Mouse (Mus musculus): ENCODE data around the gene Lrrc8d. TPM values are rescaled to one million over a fixed set of nuclear protein-coding genes. Genes with fewer than 3 reads are reported as not detected.
A peak's percentile ranks its signal among the peaks of the same experiment; 100 is the strongest.

Gene Lrrc8d
- polyA plus RNA-seq, 1 experiment = 34.4 TPM

DNA sequence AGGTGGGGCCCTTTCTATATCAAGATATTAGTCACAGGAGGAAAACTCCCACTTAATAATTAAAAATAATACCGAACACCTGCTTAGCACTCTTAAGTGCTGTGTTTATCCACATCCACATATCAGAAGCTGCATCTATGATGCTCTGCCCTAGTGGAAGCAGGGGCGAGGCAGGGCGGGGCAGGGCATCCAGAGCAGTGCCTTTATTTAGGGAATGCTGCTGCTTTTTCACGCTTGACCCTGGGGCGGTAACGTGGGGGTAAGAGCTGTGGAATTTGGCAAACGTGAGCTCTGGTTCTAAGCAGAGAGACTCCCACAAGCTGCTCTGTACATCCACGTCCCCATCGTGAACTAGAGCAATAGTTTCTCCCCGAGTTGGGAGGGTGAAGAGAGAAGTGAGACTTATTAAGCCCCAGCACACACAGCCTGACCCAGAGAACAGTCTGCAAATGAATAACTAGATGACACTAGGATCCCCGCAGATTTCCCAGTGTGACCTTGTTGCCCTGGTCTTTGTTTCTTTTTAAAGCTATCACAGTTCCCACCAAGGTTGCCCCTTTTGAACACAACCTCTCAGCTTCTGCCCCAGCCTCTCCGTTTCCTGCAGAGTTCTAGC is 77.3 kb downstream of the Lrrc8d start:
- Histone ChIP-seq H3K4me3 (ENCODE audit: insufficient read depth, low read depth, low read length) (no peak overlapping the region), H3K27ac (ENCODE audit: insufficient read depth, low read depth, low read length) (peak overlapping the region; percentile 25), H3K4me1 (ENCODE audit: control insufficient read depth, insufficient read depth, low read length) (peaks cover 19% of the 10 kb centered on the region), H3K36me3 (ENCODE audit: control insufficient read depth, insufficient read depth, low read length) (no peaks in the 10 kb centered on the region), H3K27me3 (replicated peaks; ENCODE audit: control insufficient read depth, insufficient read depth, low read length) (no peaks in the 10 kb centered on the region)
- WGBS = 29% methylated on average over 12 of the region's 12 CpGs
- peak; percentile 65 for DNase-seq
- TF ChIP-seq POLR2A (IDR thresholded peaks at IDR 0.05; ENCODE audit: low read depth, low read length) = no peak
- no peak for TF ChIP-seq CTCF (conservative IDR thresholded peaks at IDR 0.05; ENCODE audit: insufficient read depth, insufficient read length, low read depth, low read length)

DNA sequence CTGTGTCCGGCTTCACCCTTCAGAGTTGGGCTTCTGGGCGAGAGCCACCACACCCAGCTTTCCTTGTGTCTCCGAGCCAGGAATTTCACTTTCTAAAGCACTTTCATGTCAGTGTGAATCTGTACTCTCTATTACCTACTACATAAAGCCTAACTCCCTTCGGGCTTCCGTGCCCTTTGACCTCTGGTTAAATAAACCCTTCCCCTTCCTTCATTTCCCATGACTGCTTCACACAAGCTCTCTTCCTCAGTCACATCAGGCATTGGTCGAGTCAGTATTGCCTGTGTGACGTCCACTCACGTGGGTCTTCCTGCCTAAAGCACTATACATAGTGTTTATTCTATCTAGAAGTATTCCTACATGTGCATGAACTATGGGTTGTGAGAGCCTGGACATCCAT is 77.9 kb downstream of the Lrrc8d start:
- H3K36me3 ChIP-seq (ENCODE audit: control insufficient read depth, insufficient read depth, low read length) = no peaks in the 10 kb centered on the region
- no peak for DNase-seq
- H3K27me3 ChIP-seq (replicated peaks; ENCODE audit: control insufficient read depth, insufficient read depth, low read length) = no peaks in the 10 kb centered on the region
- peaks cover 19% of the 10 kb centered on the region for H3K4me1 ChIP-seq (ENCODE audit: control insufficient read depth, insufficient read depth, low read length)
- TF ChIP-seq POLR2A (IDR thresholded peaks at IDR 0.05; ENCODE audit: low read depth, low read length) (no peak), CTCF (conservative IDR thresholded peaks at IDR 0.05; ENCODE audit: insufficient read depth, insufficient read length, low read depth, low read length) (no peak)
- 41% methylated on average over 8 of the region's 8 CpGs for WGBS
- H3K4me3 ChIP-seq (ENCODE audit: insufficient read depth, low read depth, low read length) = no peak overlapping the region
- peak overlapping the region; percentile 25 for H3K27ac ChIP-seq (ENCODE audit: insufficient read depth, low read depth, low read length)

DNA sequence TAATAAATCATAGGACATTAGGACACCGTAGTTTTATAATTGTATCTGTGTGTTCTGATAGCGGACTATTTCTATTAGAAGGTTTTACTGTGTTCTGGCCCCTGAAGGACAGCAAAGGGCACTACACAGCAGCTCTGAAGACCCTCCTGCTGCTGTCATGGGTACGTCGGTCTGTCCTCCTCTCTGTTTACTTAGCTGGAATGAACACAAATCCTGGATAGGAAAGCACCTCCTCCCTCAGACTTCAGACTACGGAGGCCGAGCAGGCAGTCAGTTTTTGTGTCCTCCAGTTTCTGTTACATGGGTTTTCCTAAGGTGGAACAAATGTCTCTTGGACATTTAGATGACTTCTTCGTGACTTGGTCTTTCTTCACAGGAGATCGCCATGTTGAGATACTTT is 78.4 kb downstream of the Lrrc8d start:
- WGBS = 65% methylated on average over 8 of the region's 8 CpGs
- Histone ChIP-seq H3K27ac (ENCODE audit: insufficient read depth, low read depth, low read length) (no peak overlapping the region), H3K27me3 (replicated peaks; ENCODE audit: control insufficient read depth, insufficient read depth, low read length) (no peaks in the 10 kb centered on the region), H3K4me1 (ENCODE audit: control insufficient read depth, insufficient read depth, low read length) (peaks cover 19% of the 10 kb centered on the region), H3K4me3 (ENCODE audit: insufficient read depth, low read depth, low read length) (no peak overlapping the region), H3K36me3 (ENCODE audit: control insufficient read depth, insufficient read depth, low read length) (no peaks in the 10 kb centered on the region)
- TF ChIP-seq CTCF (conservative IDR thresholded peaks at IDR 0.05; ENCODE audit: insufficient read depth, insufficient read length, low read depth, low read length) (no peak), POLR2A (IDR thresholded peaks at IDR 0.05; ENCODE audit: low read depth, low read length) (no peak)
- no peak for DNase-seq

DNA sequence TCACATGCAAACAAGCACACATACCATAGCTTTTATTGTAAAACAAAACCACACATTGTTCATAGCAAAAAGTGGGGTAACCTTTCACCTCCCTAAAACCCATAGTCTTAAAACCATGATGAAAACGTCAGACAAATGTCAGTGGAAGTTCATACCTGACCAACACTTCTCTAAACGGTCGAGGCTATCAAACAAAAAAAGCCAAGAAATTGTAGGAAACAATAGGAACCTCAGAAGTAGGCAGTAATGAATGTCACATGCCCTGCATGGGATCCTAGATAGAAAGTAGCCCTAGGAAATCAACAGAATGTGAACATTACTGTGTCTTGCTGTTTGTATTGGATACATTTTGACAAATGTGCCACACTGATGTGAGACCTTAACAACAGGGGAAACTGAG is 79.0 kb downstream of the Lrrc8d start:
- H3K27me3 ChIP-seq (replicated peaks; ENCODE audit: control insufficient read depth, insufficient read depth, low read length) = no peaks in the 10 kb centered on the region
- peaks cover 19% of the 10 kb centered on the region for H3K4me1 ChIP-seq (ENCODE audit: control insufficient read depth, insufficient read depth, low read length)
- no peak for DNase-seq
- H3K27ac ChIP-seq (ENCODE audit: insufficient read depth, low read depth, low read length) = no peak overlapping the region
- H3K4me3 ChIP-seq (ENCODE audit: insufficient read depth, low read depth, low read length) = no peak overlapping the region
- TF ChIP-seq POLR2A (IDR thresholded peaks at IDR 0.05; ENCODE audit: low read depth, low read length) (no peak), CTCF (conservative IDR thresholded peaks at IDR 0.05; ENCODE audit: insufficient read depth, insufficient read length, low read depth, low read length) (no peak)
- no peaks in the 10 kb centered on the region for H3K36me3 ChIP-seq (ENCODE audit: control insufficient read depth, insufficient read depth, low read length)
- 38% methylated on average over 3 of the region's 3 CpGs for WGBS

DNA sequence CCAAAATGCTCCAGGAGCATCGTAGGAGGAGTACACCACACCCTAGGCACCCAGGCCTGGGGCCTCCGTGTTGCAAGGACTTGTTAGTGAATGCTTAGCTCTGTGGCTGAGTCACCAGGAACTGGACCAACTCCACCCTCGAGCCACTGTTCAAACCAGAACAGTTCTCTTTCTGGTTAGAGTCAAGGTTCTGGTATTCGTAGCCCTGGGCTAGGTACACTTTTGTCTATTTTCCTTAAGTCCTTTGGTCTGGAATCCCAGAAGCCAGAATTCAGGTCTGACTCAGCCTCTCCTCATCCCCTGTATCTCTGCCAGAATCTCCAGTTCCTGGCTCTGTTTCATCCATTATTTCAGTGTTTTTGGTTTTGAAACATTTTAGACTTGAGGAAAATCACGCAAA is 79.6 kb downstream of the Lrrc8d start:
- H3K4me1 ChIP-seq (ENCODE audit: control insufficient read depth, insufficient read depth, low read length) = peaks cover 20% of the 10 kb centered on the region

DNA sequence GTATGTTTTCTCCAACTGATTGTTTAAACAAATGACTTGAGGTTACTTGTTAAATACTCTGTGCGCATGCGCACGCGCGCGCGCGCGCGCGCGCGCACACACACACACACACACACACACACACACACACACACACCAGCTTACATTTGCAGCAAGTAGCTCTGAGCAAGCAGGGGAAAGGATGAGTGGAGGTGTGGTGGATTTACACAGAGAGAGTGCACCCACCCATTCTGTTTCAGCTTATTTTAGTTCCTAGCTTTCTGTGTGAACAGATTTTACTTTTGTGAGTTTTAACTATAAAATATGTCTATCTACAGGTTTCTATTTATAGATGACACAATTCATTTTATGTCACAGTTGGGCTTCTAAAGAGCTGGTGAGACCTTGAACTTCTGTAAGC is 84.1 kb downstream of the Lrrc8d start:
- Histone ChIP-seq H3K27ac (ENCODE audit: insufficient read depth, low read depth, low read length) (no peak overlapping the region), H3K4me3 (ENCODE audit: insufficient read depth, low read depth, low read length) (no peak overlapping the region), H3K27me3 (replicated peaks; ENCODE audit: control insufficient read depth, insufficient read depth, low read length) (no peaks in the 10 kb centered on the region), H3K36me3 (ENCODE audit: control insufficient read depth, insufficient read depth, low read length) (no peaks in the 10 kb centered on the region), H3K4me1 (ENCODE audit: control insufficient read depth, insufficient read depth, low read length) (peaks cover 42% of the 10 kb centered on the region)
- no peak for DNase-seq
- TF ChIP-seq CTCF (conservative IDR thresholded peaks at IDR 0.05; ENCODE audit: insufficient read depth, insufficient read length, low read depth, low read length) (no peak), POLR2A (IDR thresholded peaks at IDR 0.05; ENCODE audit: low read depth, low read length) (no peak)
- WGBS = 91% methylated on average over 13 of the region's 13 CpGs

More for the DNA sequence above, 79.6 kb downstream of the Lrrc8d start:
- Histone ChIP-seq H3K27me3 (replicated peaks; ENCODE audit: control insufficient read depth, insufficient read depth, low read length) (no peaks in the 10 kb centered on the region), H3K4me3 (ENCODE audit: insufficient read depth, low read depth, low read length) (no peak overlapping the region), H3K36me3 (ENCODE audit: control insufficient read depth, insufficient read depth, low read length) (no peaks in the 10 kb centered on the region), H3K27ac (ENCODE audit: insufficient read depth, low read depth, low read length) (no peak overlapping the region)
- no peak for DNase-seq
- 51% methylated on average over 5 of the region's 5 CpGs for WGBS
- TF ChIP-seq CTCF (conservative IDR thresholded peaks at IDR 0.05; ENCODE audit: insufficient read depth, insufficient read length, low read depth, low read length) = no peak
- no peak for TF ChIP-seq POLR2A (IDR thresholded peaks at IDR 0.05; ENCODE audit: low read depth, low read length)

DNA sequence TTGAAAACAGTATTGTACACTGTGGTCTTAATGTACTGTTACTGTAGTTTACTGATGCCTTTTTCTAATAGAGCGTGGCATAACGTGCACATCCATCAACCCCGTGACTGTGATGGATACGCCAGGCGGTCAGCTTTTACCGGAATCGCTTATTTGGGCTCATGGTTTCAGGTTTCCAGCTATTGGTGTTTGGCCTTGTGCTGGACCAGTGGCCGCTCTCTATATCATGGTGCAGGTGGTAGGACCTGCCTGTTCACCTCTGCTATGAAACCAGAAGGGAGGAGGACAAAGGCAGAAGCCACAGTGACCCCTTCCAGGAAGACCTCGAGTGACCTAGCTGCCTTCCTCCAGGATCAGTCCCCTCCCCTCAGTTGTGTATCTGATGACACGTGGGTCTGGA is 85.0 kb downstream of the Lrrc8d start:
- no peak overlapping the region for H3K27ac ChIP-seq (ENCODE audit: insufficient read depth, low read depth, low read length)
- no peak for TF ChIP-seq CTCF (conservative IDR thresholded peaks at IDR 0.05; ENCODE audit: insufficient read depth, insufficient read length, low read depth, low read length)
- no peak overlapping the region for H3K4me3 ChIP-seq (ENCODE audit: insufficient read depth, low read depth, low read length)
- 50% methylated on average over 10 of the region's 10 CpGs for whole genome bisulfite sequencing
- peaks cover 43% of the 10 kb centered on the region for H3K4me1 ChIP-seq (ENCODE audit: control insufficient read depth, insufficient read depth, low read length)
- no peaks in the 10 kb centered on the region for H3K36me3 ChIP-seq (ENCODE audit: control insufficient read depth, insufficient read depth, low read length)
- no peak for DNase-seq
- no peaks in the 10 kb centered on the region for H3K27me3 ChIP-seq (replicated peaks; ENCODE audit: control insufficient read depth, insufficient read depth, low read length)
